19 mouse cellular contexts compared by ENCODE assay signal in genomic region chr4:53179308-53179820, GRCm38 (mm10).
"Had no signal": no experiment of that assay in that cellular context is flagged by ENCODE, and none has a peak within 500 bp of the region (broad histone marks: within the 10 kb centered on the region; RNA-seq: fewer than 3 reads in every experiment).

No protein-coding gene starts in this region.

- H3K27me3 ChIP-seq: limb, embryonic 12.5 days; liver, embryonic 12.5 days; neural tube, embryonic 12.5 days; stomach, embryonic 15.5 days had no signal

- H3K4me3 ChIP-seq: layer of hippocampus, adult 2 months; limb, embryonic 12.5 days; liver, embryonic 12.5 days; midbrain, embryonic 10.5 days; myocyte; neural tube, embryonic 12.5 days; stomach, embryonic 15.5 days had no signal

- ATAC-seq: liver, embryonic 12.5 days had no signal

- H3K36me3 ChIP-seq: limb, embryonic 12.5 days; liver, embryonic 12.5 days; midbrain, embryonic 10.5 days; neural tube, embryonic 12.5 days; stomach, embryonic 15.5 days had no signal

- H3K4me1 ChIP-seq: liver, embryonic 12.5 days; midbrain, embryonic 10.5 days; neural tube, embryonic 12.5 days; stomach, embryonic 15.5 days had no signal

- DNase-seq: kidney, adult 18-20 months; kidney, postnatal 10 days; kidney, postnatal 4 days; lung, embryonic 14.5 days; lung, postnatal 10 days; lung, postnatal 4 days; midbrain, embryonic 14.5 days; retina, postnatal 1 day; right cerebral cortex, postnatal 4 days; spleen, adult 18-20 months; thymus, adult 2 months; thymus, postnatal 25 days had no signal

- H3K9me3 ChIP-seq: liver, embryonic 12.5 days; midbrain, embryonic 10.5 days; neural tube, embryonic 12.5 days; stomach, embryonic 15.5 days had no signal

- H3K9ac ChIP-seq: limb, embryonic 12.5 days; liver, embryonic 12.5 days; lung, embryonic 14.5 days; neural tube, embryonic 12.5 days; stomach, embryonic 15.5 days had no signal

- H3K27ac ChIP-seq: layer of hippocampus, adult 2 months; limb, embryonic 12.5 days; liver, embryonic 12.5 days; midbrain, embryonic 10.5 days; neural tube, embryonic 12.5 days; stomach, embryonic 15.5 days had no signal

- H3K4me2 ChIP-seq: limb, embryonic 12.5 days; liver, embryonic 12.5 days; lung, embryonic 14.5 days; neural tube, embryonic 12.5 days; stomach, embryonic 15.5 days had no signal
